Mouse (Mus musculus) lung, postnatal 0 days (tissue): Measurements from ENCODE around the gene Mul1. TPM values are rescaled to one million over a fixed set of nuclear protein-coding genes. Genes with fewer than 3 reads are reported as not detected.

Experiments
- ATAC-seq: fragments of 200-750 bp; cut with Nextera tagmentation; 2 replicates; pipeline ENCODE4 v1.8.0; 2017; ENCODE audit warnings: moderate library complexity
- DNase-seq: peaks from one replicate; pipeline ENCODE4 v3.0.0-alpha.2; 2016; ENCODE audit warnings: low spot score
- H3K27ac ChIP-seq: fragments of 300-500 bp; sonication (generic); 2 replicates; pipeline ENCODE4 v1.5.1; 2014; ENCODE audit warnings: antibody characterized with exemption, mild to moderate bottlenecking, low read length, mixed read lengths
- H3K27me3 ChIP-seq: fragments of 300-500 bp; sonication (generic); replicated peaks from 2 replicates; pipeline ENCODE4 v1.6.1; 2014; ENCODE audit warnings: low read length, mixed read lengths; ENCODE audit not compliant: insufficient read depth
- H3K36me3 ChIP-seq: fragments of 300-500 bp; sonication (generic); 2 replicates; pipeline ENCODE4 v1.6.1; 2014; ENCODE audit warnings: low read length, mixed read lengths; ENCODE audit not compliant: insufficient read depth
- H3K4me1 ChIP-seq: fragments of 300-500 bp; sonication (generic); 2 replicates; pipeline ENCODE4 v1.6.1; 2014; ENCODE audit warnings: antibody characterized with exemption, low read depth, low read length, mixed read lengths; ENCODE audit not compliant: insufficient read depth
- H3K4me2 ChIP-seq: fragments of 300-500 bp; sonication (generic); replicated peaks from 2 replicates; pipeline ENCODE4 v1.6.1; 2014; ENCODE audit warnings: low read depth, mild to moderate bottlenecking, low read length, moderate library complexity, mixed read lengths
- H3K4me3 ChIP-seq: fragments of 300-500 bp; sonication (generic); 2 replicates; pipeline ENCODE4 v1.5.1; 2014; ENCODE audit warnings: low read depth, low read length
- H3K9ac ChIP-seq: fragments of 300-500 bp; sonication (generic); replicated peaks from 2 replicates; pipeline ENCODE4 v1.6.1; 2014; ENCODE audit warnings: low read depth, mild to moderate bottlenecking
- H3K9me3 ChIP-seq: fragments of 300-500 bp; sonication (generic); 2 replicates; pipeline ENCODE4 v1.6.1; 2016; ENCODE audit warnings: low read length, mixed read lengths
- CTCF ChIP-seq: IDR thresholded peaks from 2 replicates; pipeline ENCODE4 v1.5.1; 2016; ENCODE audit warnings: antibody characterized with exemption, mild to moderate bottlenecking
- EP300 ChIP-seq: IDR thresholded peaks from 2 replicates; pipeline ENCODE4 v1.6.1; 2016; ENCODE audit warnings: antibody characterized with exemption, mild to moderate bottlenecking, control low read depth
- WGBS: fragments of 180-500 bp; shearing (Covaris S2); extraction: QIAGEN DNeasy Blood & Tissue Kit; methylation state at CpG from one replicate; pipeline ENCODE4 v1.1.7; 2014; 5-methylcytosine and 5-hydroxymethylcytosine counted together
- polyA plus RNA-seq: library from polyadenylated mRNA; unstranded; fragments of >200 nt; fragmentation: Nextera tagmentation; extraction: Ambion mirVana; gene quantifications from 2 replicates; pipeline ENCODE4 v1.2.1, GENCODE M21; 2015

Mul1 gene
- polyA plus RNA-seq, 1 experiment from 2014 or later, result 12.3 TPM

DNA sequence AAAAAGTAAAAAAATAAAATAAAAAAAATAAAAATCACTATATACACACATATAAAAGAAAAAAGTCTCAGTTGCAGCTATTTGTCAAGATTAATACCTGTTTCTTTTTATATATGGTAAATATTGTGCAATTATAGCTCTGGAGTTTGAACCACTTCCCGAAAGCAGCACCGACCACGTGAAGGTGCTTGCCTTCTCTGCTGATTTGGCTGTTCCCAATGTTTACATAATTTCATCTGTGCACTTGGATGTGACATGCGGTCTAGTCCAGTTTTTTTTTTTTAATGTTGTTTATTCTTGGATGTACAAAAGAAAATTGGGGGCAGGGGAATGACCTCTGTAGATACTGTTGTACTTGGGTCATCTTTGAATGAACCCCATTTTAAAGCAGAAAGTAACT, 22.6 kb downstream of the Mul1 start:
- ATAC-seq (no peak), DNase-seq (peak; percentile 43)
- peaks cover 9% of the 10 kb centered on the region for H3K4me1 ChIP-seq
- no peaks in the 10 kb centered on the region; the same call in 1 of the 2 replicates for H3K27me3 ChIP-seq
- 20% methylated on average over 4 of the region's 4 CpGs for WGBS
- H3K4me3 ChIP-seq, result no peak overlapping the region
- no peaks in the 10 kb centered on the region for H3K36me3 ChIP-seq
- no peaks in the 10 kb centered on the region for H3K9me3 ChIP-seq
- H3K4me2 ChIP-seq, result peak overlapping the region; percentile 87
- no peak for TF ChIP-seq EP300
- no peak for TF ChIP-seq CTCF
- no peak overlapping the region for H3K9ac ChIP-seq
- no peak overlapping the region for H3K27ac ChIP-seq

DNA sequence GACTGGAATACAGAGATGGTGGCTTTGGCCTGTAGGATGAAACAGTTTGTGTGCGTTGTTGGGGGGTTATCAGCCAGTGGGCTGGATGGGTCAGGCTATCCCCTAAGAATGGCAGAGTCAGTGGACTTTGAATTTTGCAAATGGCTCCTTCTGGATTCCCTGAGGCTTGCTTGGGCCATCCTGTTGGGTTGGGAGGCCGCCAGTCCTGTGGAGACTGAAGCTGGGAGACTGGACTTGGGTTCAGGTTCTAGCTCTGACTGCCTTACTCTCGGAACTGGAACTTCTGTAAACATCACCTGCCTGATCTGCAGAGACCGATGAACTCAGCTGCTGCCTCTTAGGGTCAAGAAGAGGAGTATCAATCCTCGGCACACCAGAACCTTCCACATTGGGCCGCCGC, 23.7 kb downstream of the Mul1 start:
- Histone ChIP-seq H3K4me1 (peaks cover 14% of the 10 kb centered on the region), H3K27me3 (no peaks in the 10 kb centered on the region; the same call in 1 of the 2 replicates), H3K4me2 (no peak overlapping the region), H3K36me3 (no peaks in the 10 kb centered on the region), H3K9me3 (no peaks in the 10 kb centered on the region), H3K9ac (no peak overlapping the region), H3K27ac (no peak overlapping the region), H3K4me3 (no peak overlapping the region)
- DNase-seq (no peak), ATAC-seq (no peak)
- WGBS, result 81% methylated on average over 7 of the region's 7 CpGs
- TF ChIP-seq EP300 (no peak), CTCF (no peak)

DNA sequence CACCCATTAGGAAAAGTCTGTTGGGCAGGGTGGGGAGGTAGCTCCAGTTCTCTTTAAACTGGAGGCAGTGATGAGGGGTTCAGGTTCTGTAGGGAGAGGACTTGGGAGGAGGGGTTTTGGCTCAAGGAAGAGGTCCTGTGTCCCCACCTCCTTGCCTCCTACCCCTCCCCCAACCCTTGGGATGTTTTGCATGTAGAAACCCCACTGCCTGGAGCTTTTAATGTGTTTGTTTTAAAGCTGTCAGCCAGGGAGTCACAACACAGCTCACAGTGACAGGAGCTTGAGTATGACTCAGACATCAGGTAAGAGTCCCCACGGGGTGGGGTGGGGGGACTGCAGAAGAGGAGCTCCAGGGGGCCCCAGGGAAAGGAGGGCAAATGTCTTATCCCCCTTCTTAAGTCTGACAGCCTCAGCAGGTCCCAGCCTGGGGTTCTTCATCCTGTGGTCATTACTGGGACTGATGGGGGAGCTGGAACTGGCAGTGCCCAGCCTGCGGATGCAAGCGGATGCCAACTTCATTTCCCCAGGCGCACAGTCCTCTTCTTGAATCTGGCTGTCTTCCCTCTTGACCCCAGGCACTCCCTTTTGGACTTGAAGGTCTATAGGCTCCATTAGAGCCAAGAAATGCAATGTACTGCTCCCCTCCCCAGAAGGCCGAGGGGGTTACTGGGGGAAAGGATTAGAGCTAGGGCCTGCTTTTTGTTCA, 24.4 kb downstream of the Mul1 start:
- no peak overlapping the region for H3K4me3 ChIP-seq
- no peaks in the 10 kb centered on the region for H3K9me3 ChIP-seq
- TF ChIP-seq CTCF (no peak), EP300 (no peak)
- ATAC-seq (no peak), DNase-seq (no peak)
- no peak overlapping the region for H3K27ac ChIP-seq
- H3K4me1 ChIP-seq, result peaks cover 14% of the 10 kb centered on the region; the same call in 1 of the 2 replicates
- H3K27me3 ChIP-seq, result no peaks in the 10 kb centered on the region; the same call in 1 of the 2 replicates
- WGBS, result 62% methylated on average over 5 of the region's 5 CpGs
- no peak overlapping the region for H3K9ac ChIP-seq
- H3K4me2 ChIP-seq, result no peak overlapping the region
- no peaks in the 10 kb centered on the region for H3K36me3 ChIP-seq

DNA sequence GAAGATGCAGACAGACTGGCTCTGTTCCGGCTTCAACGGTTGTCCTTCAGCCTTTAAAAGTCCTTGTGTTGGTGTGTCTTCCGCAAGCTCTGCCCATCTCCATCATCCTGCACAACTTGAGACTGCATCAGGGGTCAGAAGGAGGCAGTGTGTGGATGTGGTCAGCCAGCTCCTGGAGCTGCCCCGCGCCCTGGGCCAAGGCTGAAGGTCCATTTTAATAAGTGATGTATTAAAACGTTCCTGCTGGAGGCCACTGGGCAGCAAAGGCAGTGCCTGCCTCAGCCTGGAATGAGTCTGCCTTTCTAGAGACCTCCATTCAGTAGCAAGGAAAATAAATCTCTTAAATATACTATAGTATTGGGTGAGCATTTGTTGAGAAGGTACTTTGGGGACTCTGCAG, 25.3 kb downstream of the Mul1 start:
- no peak for ATAC-seq
- no peak for TF ChIP-seq CTCF
- no peak for TF ChIP-seq EP300
- WGBS, result 60% methylated on average over 6 of the region's 6 CpGs

DNA sequence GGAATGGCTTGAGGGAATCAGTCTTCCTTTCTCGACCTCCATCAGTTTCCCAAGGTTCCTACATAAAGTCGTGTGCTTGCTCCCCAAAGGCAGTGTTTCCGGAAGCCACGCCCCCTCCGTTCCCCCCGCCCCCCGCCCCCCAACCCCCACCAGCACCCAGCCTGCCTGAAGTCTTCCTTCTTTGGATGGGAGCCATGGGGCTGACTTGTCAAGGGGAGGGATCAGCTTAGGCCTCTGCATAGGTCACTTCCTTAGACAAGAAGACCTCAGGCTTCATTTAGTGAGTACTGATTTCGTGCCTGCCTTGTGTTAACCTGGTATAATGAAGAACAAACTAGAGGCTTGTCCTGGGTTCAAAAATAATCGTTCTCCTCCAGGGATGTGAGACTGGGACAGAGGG, 26.4 kb downstream of the Mul1 start:
- H3K9me3 ChIP-seq, result no peaks in the 10 kb centered on the region
- no peak for ATAC-seq
- H3K4me3 ChIP-seq, result no peak overlapping the region
- H3K9ac ChIP-seq, result no peak overlapping the region
- H3K27ac ChIP-seq, result no peak overlapping the region
- H3K4me2 ChIP-seq, result no peak overlapping the region
- TF ChIP-seq CTCF (no peak), EP300 (no peak)
- H3K27me3 ChIP-seq, result no peaks in the 10 kb centered on the region
- H3K36me3 ChIP-seq, result no peaks in the 10 kb centered on the region
- peak; percentile 19 for DNase-seq
- 26% methylated on average over 9 of the region's 9 CpGs for WGBS
- peaks cover 23% of the 10 kb centered on the region; the same call in 1 of the 2 replicates for H3K4me1 ChIP-seq

More for the DNA sequence above, 25.3 kb downstream of the Mul1 start:
- Histone ChIP-seq H3K4me2 (no peak overlapping the region), H3K27me3 (no peaks in the 10 kb centered on the region; the same call in 1 of the 2 replicates), H3K9me3 (no peaks in the 10 kb centered on the region), H3K4me3 (no peak overlapping the region), H3K9ac (no peak overlapping the region), H3K4me1 (peaks cover 21% of the 10 kb centered on the region; the same call in 1 of the 2 replicates), H3K27ac (no peak overlapping the region), H3K36me3 (no peaks in the 10 kb centered on the region)
- DNase-seq, result no peak

DNA sequence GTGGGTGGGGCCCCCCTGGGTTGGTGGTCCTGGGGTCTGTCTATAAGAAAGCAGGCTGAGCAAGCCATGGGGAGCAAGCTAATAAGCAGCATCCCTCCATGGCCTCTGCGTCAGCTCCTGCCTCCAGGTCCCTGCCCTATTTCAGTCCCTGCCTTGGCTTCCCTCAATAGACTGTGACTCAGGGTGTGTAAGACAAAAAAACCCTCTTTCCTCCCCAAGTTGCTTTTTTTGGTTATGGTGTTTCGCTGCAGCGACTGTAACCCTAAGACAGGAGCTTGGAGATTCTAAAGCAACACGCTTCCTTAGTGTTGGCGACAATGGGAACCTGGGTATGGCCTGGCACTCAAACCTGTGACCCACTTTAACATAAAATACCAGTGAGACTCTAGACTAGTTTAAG, 27.0 kb downstream of the Mul1 start:
- Histone ChIP-seq H3K27me3 (no peaks in the 10 kb centered on the region), H3K36me3 (no peaks in the 10 kb centered on the region), H3K4me1 (peaks cover 23% of the 10 kb centered on the region; the same call in 1 of the 2 replicates), H3K27ac (no peak overlapping the region), H3K4me3 (no peak overlapping the region), H3K9ac (no peak overlapping the region), H3K4me2 (no peak overlapping the region), H3K9me3 (no peaks in the 10 kb centered on the region)
- DNase-seq (no peak), ATAC-seq (no peak)
- TF ChIP-seq EP300 (no peak), CTCF (no peak)
- 98% methylated on average over 5 of the region's 5 CpGs for WGBS
